Mouse (Mus musculus) hindlimb bud, embryonic 11.5 days (tissue): ENCODE data around the gene Ern2.

ENCODE experiments used
- DNase-seq: peaks from one replicate; pipeline ENCODE4 v3.0.0-alpha.2; 2012; ENCODE audit warnings: low read depth, low spot score; ENCODE audit errors: extremely low spot score

Ern2 gene

DNA sequence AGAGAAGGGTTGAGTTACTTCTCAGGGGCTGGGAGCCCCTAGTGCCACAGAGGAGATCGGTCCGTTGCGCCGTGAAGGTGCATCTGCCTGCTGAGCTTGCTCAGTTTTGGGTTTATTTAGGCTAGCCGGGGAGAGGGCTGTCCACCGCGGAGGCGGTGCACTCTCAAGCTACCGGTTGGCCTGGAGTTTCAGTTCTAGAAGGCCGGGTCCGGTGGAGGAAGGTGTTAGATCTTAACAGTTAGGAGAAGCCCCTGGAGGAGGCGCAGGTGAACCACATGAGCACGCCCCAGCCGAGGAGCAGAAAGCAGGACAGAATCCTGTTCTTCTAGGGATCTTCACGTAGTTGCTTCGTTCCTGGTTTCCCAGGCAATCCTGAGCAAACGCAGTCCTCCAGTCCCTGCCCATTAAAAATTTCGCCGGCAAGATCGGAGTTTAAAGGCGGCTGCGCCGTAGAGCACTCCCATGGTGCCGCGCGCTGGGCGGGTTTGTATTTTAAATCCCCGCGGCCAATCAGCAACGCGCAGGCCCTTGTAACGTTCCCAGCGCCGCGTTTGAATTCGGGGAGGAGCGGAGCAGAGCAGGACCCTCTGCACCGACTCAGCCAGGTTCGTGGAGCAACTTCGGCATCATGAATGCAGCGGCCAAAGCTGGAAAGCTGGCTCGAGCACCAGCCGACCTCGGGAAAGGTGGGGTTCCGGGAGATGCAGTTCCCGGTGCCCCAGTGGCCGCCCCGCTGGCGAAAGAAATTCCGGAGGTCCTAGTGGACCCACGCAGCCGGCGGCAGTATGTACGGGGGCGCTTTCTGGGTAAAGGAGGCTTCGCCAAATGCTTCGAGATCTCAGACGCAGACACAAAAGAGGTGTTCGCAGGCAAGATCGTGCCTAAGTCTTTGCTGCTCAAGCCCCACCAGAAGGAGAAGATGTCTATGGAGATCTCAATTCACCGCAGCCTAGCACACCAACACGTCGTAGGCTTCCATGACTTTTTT lies 26.8 kb downstream of the Ern2 start, which contains the start of gene Plk1:
TSS of gene Plk1 (plus strand) at position 525 of the 988 bp plus-strand sequence.
- peak; percentile 76 for DNase-seq

DNA sequence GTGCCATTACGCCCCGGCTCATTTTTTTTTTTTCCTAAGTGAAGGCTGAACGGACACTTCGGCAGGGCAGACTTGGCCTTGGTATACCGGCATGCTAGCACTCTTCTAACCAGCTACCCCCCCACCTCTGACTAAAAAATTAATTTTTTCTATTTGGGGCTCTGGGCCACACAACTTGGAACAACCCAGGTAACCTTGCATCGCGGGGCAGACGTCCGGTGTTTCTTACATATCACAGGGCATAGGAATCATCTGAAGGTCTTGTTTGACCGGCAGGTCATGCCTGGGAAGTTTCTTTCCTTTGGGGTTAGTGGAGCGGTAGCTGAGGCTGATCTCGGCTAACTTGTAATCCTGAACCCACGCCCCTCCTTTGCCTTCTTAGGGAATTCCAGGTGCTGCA lies 27.5 kb downstream of the Ern2 start:
- no peak for DNase-seq

DNA sequence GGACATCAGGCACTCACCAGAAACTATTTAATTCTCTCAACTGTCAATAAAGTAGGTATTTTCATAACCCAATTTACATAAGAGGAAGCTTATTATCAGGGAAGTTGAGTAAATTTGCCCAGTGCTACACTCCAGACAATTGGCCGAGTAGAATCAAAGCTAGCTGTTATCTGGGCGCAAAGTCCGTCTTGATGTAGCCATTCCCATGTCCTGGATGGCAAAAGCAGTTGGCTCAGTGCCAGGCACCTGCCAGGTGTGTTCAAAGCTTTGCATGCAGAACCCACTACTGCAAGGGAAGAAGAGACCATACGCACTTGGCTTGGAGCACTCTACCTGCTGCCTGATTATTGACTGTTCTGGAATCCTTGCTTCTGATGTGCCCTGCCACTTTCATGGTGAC lies 33.5 kb downstream of the Ern2 start:
- DNase-seq: no peak

DNA sequence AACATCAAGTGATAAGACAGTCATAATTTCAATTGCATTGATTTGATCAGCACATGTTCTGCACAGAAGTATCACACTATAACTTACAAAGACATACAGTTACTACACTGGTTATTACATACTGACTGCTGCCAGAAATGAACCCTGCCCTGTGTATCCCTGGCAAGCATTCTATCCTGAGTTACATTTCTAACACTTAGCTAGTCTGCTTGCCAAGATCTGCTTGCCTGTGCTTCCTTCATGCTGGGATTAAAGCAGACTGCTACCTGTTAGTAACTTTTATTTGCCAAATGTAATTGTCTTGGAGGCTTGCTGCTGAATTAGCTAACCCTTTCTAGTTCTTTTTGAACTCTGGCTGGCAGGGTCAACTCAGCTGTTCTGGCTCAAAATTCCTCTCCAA lies 45.0 kb downstream of the Ern2 start:
- no peak for DNase-seq

DNA sequence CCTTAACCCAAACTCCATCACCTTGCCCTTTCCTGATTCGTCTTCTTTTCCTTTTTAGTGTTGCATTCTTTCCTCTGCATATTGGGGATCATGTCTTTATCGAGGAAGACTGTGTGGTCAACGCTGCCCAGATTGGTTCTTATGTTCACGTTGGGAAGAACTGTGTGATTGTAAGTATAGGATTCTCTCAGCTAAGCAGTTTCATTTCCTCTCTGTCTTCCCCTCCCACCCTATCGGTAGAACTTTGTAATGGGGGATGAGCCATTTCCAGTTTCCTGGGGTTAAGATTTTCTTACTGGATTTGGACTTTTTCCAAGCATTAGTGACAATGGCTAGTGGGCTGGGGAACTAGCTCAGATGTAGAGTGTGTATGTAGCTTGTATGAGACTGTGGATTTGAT lies 47.8 kb downstream of the Ern2 start:
- DNase-seq: no peak

DNA sequence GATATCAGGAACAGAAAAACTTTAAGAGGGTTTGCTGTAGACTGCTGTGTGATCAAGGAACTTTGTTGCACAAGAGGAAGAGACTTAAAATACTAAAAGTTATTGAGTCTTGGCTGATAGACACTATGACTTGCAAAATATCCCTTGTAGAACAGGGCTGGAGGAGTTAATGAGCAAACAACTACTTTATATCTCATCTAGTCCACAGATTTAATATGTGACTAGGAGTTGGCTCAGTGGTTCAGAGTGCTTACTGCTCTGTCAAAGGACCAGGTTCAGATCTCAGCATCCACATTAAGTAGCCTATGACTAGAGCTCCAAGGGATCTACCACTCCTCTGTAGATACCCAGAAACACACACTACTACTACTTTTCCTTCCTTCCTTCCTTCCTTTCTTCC lies 48.9 kb downstream of the Ern2 start:
- no peak for DNase-seq

DNA sequence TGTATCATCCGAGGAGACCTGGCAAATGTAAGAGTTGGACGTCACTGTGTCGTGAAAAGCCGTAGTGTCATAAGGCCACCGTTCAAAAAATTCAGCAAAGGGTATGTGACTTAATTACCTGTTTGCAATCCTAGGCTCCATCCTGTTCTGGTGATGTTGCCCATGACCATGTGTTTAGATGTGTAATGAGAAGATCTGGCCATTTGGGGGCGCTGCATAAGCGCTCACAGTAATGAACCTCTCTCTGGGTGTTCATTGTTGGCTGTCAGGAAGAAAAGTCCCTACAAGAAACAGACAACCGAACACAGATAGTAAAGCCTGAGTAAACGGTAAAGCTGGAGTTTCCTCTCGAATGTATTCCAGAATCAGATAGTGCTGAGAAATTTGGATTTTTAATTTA lies 50.9 kb downstream of the Ern2 start:
- DNase-seq: no peak

DNA sequence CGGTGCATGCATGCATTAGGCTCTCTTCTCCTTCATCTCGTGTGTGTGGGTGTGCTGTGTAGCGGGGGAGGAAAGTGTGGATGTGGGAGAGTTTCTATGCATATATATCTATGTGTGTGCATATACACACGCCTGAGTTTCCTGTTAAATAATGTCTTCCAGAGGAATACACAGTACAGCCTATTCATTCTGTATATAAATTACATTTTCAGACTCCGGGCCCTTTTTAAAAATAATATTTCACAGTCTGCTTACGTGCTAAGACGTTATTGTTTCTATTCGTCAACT lies 52.7 kb downstream of the Ern2 start:
- DNase-seq: no peak

DNA sequence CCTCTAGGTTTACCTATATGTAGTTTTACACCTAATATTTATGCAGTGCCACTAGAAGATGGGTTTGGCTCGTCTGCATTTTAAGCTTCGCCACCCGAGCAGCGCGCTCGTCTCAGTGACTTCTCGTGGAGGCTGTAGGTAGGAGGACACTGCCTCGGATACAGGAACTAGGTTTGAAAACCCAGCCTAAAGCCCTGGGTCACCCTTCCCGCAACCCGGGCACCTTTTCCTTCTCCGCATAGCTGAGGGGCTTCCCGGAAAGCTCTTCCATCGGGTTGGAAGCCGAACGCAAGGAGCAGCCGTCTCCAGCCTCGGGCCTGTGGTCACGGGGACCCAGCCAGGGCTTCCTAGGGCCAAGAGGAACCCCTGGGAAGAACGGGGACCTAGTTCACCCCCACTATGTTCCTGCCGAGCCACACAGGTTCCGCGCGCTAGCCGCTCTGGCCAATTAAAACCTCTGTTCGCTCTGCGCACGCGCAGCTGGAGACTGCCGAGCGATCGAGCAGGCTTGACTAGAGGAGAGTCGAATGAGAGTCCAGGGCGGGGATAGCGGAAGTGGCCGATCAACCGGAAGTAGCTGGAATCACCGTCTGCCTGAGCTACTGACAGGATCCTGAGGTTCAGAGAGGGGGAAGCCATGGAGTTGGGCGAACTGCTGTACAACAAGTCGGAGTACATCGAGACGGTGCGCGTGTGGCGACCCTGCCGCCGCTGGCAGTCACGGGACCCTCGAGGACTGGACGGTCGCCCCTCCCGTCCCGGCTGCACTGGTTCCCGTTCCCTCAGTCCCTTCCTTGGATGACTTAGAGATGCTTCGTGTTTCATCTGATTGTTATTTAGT lies 53.3 kb downstream of the Ern2 start, which contains the start of the genes Palb2 and Dctn5:
TSS of gene Palb2 (minus strand) at position 489 of the 841 bp plus-strand sequence.
TSS of gene Dctn5 (plus strand) at position 545 of the 841 bp plus-strand sequence.
- DNase-seq: peak; percentile 98

DNA sequence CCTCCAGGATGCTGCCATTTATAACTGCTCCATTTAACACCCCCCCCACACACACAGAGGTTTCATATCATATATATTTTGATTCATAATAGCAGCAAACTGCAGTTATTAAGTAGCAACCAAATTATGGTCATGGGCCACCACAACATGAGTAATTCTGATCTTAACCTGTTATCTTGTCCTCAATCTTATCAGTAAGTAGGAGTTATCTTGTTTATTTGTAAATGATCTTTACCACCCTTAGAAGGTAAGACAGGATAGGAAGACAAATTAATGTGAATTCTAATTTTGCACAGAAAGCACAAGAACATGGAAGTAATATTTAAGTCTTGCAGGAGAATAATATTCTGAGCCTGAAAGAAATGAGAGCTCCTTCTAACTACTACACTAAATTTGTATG lies 54.2 kb downstream of the Ern2 start:
- no peak for DNase-seq

DNA sequence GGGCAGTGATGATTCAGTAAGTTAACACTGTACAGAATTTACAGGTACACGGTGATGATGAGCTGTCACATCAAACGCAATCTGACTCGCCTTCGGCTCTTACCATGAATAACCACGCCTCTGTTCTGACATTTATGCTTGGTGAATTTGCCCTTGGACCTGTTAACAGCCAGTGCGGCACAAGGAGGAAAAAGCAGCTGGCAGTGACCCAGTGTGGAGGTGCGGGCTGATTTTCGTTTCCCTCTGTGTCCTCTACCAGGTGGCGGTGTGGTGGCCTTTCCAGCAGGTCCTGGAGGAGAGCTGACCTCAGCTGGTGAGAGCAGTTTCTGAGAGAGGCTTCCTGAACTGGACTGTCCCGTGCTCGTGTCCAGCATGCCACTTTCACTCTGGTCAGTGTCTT lies 59.1 kb downstream of the Ern2 start:
- DNase-seq: no peak

DNA sequence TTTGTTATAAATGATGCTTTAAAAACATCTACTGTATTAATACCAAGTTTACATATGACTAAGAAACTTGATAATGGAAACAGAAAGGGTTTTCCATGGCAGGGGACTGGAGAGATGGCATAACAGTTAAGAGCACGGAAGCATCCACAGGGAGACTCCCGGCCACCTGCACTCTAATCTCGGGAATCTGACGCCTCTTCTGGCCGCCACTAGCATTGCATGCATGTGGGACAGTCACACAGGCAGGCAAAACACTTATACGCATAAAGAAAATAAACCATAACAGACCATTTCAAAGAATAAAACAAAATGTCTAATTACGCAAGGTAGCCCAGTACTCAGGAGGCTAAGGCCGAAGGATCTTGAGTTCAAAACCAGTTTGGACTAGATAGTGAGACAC lies 60.4 kb downstream of the Ern2 start:
- DNase-seq: no peak

DNA sequence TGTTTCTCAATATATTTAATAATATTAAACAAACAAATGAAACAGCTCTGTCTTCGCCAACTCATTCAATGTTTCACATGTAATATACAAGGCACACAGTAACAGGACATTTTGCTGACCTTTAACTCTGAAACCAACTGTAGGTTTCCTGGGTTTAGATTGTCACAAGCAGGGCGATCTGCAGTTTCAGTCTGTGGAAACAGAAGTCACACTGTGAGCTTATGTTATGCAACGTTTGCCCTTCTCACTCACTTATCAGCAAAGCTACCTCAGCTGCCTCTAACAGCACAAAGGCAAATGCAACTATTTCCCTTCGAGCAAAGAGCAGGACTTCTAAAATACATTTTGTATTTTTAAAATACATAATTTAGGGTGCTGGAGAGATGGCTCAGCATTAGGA lies 62.5 kb downstream of the Ern2 start:
- DNase-seq: no peak
